Mouse (Mus musculus): ENCODE measurements at regions not wholly inside any gene's neighbourhood (a gene's known extent, or its start where the extent isn't known, plus 50 kb on each side); places are given as distances from the start of the nearest gene placed in this dataset.

GRCm38 (mm10) chr2:144135586-144135985 is 102.7 kb downstream of the Banf2 start:
- TF ChIP-seq POLR2A (IDR thresholded peaks at IDR 0.05; ENCODE audit: low read depth, low read length) (no peak), CTCF (IDR thresholded peaks at IDR 0.05; ENCODE audit: extremely low read depth, insufficient read length, insufficient replicate concordance, low read depth, low read length) (no peak)
- no peaks in the 10 kb centered on the region for H3K36me3 ChIP-seq (ENCODE audit: control insufficient read depth, insufficient read depth, low read length)
- no peak overlapping the region for H3K27ac ChIP-seq (ENCODE audit: insufficient read depth, low read depth, low read length)
- H3K27me3 ChIP-seq (ENCODE audit: control insufficient read depth, insufficient read depth, low read length): no peaks in the 10 kb centered on the region
- 87% methylated on average over 1 of the region's 1 CpGs for WGBS
- no peak overlapping the region for H3K4me3 ChIP-seq (ENCODE audit: low read depth, low read length)
- H3K4me1 ChIP-seq (ENCODE audit: control insufficient read depth, insufficient read depth, insufficient read length, low read length): peaks cover 17% of the 10 kb centered on the region

- TF ChIP-seq POLR2A (IDR thresholded peaks at IDR 0.05; ENCODE audit: low read depth, low read length) (no peak), CTCF (IDR thresholded peaks at IDR 0.05; ENCODE audit: extremely low read depth, insufficient read length, insufficient replicate concordance, low read depth, low read length) (no peak)
- Histone ChIP-seq H3K27ac (ENCODE audit: insufficient read depth, low read depth, low read length) (no peak overlapping the region), H3K4me1 (ENCODE audit: control insufficient read depth, insufficient read depth, insufficient read length, low read length) (peaks cover 9% of the 10 kb centered on the region; the same call in 1 of the 2 replicates), H3K27me3 (ENCODE audit: control insufficient read depth, insufficient read depth, low read length) (no peaks in the 10 kb centered on the region), H3K36me3 (ENCODE audit: control insufficient read depth, insufficient read depth, low read length) (no peaks in the 10 kb centered on the region), H3K4me3 (ENCODE audit: low read depth, low read length) (no peak overlapping the region)
- WGBS: 77% methylated on average over 9 of the region's 9 CpGs
Observed at GRCm38 (mm10) chr2:144143620-144144384, 110.9 kb downstream of the Banf2 start.

DNA sequence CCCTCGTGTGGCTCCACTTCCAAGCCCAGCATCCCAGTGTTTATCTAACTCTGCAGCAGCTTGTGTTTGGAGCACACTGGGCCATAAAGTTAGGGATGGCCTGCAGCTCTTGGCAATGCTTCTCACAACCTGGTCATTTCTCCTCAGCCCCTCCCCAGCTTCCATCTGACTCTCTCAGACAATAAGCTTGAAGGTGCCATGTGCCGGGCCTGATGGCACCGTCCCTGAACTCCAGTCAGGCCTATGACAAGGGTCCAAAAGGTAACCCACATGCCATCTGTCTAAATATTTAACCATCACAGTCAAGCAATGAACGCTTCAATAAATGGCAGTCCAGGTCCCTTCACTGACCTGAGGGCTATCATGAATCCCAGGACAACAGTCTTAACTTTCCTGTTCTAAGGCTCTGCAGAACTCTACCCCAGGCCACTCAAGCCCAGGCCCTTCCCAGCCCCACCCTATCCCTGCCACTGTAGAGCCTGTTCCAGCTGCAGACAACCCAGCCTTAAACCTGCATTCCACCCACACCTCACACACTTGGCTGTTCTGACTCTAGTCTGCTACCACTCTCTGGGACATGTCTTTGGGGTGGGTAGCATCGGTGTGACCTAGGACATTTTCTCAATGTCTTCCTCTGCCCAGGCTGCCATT is 111.8 kb downstream of the Banf2 start:
- H3K36me3 ChIP-seq (ENCODE audit: control insufficient read depth, insufficient read depth, low read length): no peaks in the 10 kb centered on the region
- 51% methylated on average over 5 of the region's 5 CpGs for WGBS
- no peak overlapping the region for H3K4me3 ChIP-seq (ENCODE audit: low read depth, low read length)
- H3K27ac ChIP-seq (ENCODE audit: insufficient read depth, low read depth, low read length): no peak overlapping the region
- no peak for TF ChIP-seq POLR2A (IDR thresholded peaks at IDR 0.05; ENCODE audit: low read depth, low read length)
- TF ChIP-seq CTCF (IDR thresholded peaks at IDR 0.05; ENCODE audit: extremely low read depth, insufficient read length, insufficient replicate concordance, low read depth, low read length): no peak
- H3K4me1 ChIP-seq (ENCODE audit: control insufficient read depth, insufficient read depth, insufficient read length, low read length): peaks cover 9% of the 10 kb centered on the region; the same call in 1 of the 2 replicates
- no peaks in the 10 kb centered on the region for H3K27me3 ChIP-seq (ENCODE audit: control insufficient read depth, insufficient read depth, low read length)

DNA sequence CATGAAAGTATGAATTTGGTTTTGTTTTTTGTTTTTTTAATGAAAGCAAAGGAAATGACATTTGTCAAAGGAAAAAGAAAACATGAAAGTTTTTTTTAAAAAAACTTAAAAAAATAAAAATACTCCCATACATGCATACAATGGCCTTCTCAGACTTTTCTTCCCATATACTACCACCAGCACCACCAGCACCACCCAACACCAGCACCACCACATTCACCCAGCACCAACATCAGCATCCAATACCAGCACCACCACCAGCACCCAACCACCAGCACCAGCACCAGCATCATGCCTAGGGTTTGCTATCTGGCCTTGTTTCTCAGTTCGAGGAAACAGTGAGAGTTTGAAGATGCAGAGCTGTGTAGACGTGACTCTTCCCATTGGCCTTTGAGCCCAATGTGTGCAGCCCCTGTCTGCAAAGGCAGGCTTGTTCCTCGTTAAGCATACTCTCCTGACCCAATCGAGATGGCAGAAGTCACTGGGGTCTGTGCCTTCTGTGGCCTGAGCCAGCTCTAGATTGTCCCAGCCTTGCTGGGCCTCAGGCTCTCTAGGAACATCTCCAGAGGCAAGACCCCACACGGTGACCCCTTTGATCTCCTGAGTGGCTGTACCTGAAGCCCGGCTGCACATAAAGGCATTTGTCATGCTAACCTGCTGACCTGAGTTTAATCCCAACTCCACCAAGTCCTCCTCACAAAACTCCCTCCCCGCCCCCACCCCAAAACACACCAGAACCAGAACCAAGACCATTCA is 113.8 kb upstream of the Mgme1 start:
- TF ChIP-seq POLR2A (IDR thresholded peaks at IDR 0.05; ENCODE audit: low read depth, low read length): no peak
- TF ChIP-seq CTCF (IDR thresholded peaks at IDR 0.05; ENCODE audit: extremely low read depth, insufficient read length, insufficient replicate concordance, low read depth, low read length): no peak
- no peaks in the 10 kb centered on the region for H3K27me3 ChIP-seq (ENCODE audit: control insufficient read depth, insufficient read depth, low read length)
- H3K4me1 ChIP-seq (ENCODE audit: control insufficient read depth, insufficient read depth, insufficient read length, low read length): peaks cover 12% of the 10 kb centered on the region
- no peak overlapping the region for H3K27ac ChIP-seq (ENCODE audit: insufficient read depth, low read depth, low read length)
- no peaks in the 10 kb centered on the region for H3K36me3 ChIP-seq (ENCODE audit: control insufficient read depth, insufficient read depth, low read length)
- WGBS: 60% methylated on average over 7 of the region's 7 CpGs
- H3K4me3 ChIP-seq (ENCODE audit: low read depth, low read length): 0 out of 2 replicates have a peak overlapping the region, but pooled peaks have one; percentile 21

- 83% methylated on average over 2 of the region's 2 CpGs for WGBS
- no peak overlapping the region for H3K4me3 ChIP-seq (ENCODE audit: low read depth, low read length)
- TF ChIP-seq POLR2A (IDR thresholded peaks at IDR 0.05; ENCODE audit: low read depth, low read length): no peak
- no peak for TF ChIP-seq CTCF (IDR thresholded peaks at IDR 0.05; ENCODE audit: extremely low read depth, insufficient read length, insufficient replicate concordance, low read depth, low read length)
- H3K27me3 ChIP-seq (ENCODE audit: control insufficient read depth, insufficient read depth, low read length): no peaks in the 10 kb centered on the region
- peaks cover 12% of the 10 kb centered on the region for H3K4me1 ChIP-seq (ENCODE audit: control insufficient read depth, insufficient read depth, insufficient read length, low read length)
- H3K27ac ChIP-seq (ENCODE audit: insufficient read depth, low read depth, low read length): no peak overlapping the region
- H3K36me3 ChIP-seq (ENCODE audit: control insufficient read depth, insufficient read depth, low read length): no peaks in the 10 kb centered on the region
Observed at GRCm38 (mm10) chr2:144157343-144157742, 113.1 kb upstream of the Mgme1 start.

- no peaks in the 10 kb centered on the region for H3K36me3 ChIP-seq (ENCODE audit: control insufficient read depth, insufficient read depth, low read length)
- no peak overlapping the region for H3K27ac ChIP-seq (ENCODE audit: insufficient read depth, low read depth, low read length)
- 81% methylated on average over 8 of the region's 8 CpGs for WGBS
- no peaks in the 10 kb centered on the region for H3K27me3 ChIP-seq (ENCODE audit: control insufficient read depth, insufficient read depth, low read length)
- no peak overlapping the region for H3K4me3 ChIP-seq (ENCODE audit: low read depth, low read length)
- peaks cover 12% of the 10 kb centered on the region for H3K4me1 ChIP-seq (ENCODE audit: control insufficient read depth, insufficient read depth, insufficient read length, low read length)
- TF ChIP-seq CTCF (IDR thresholded peaks at IDR 0.05; ENCODE audit: extremely low read depth, insufficient read length, insufficient replicate concordance, low read depth, low read length): no peak
- TF ChIP-seq POLR2A (IDR thresholded peaks at IDR 0.05; ENCODE audit: low read depth, low read length): no peak
Observed at GRCm38 (mm10) chr2:144158256-144158655, 112.2 kb upstream of the Mgme1 start.

Data from small intestine, adult 2 months (tissue).